Mouse (Mus musculus) duodenum, adult 2 months (tissue): Measurements from ENCODE around the gene Dio2. TPM values are rescaled to one million over a fixed set of nuclear protein-coding genes. Genes with fewer than 3 reads are reported as not detected.

Source experiments
- polyA plus RNA-seq: library from polyadenylated mRNA; depleted of rRNA; stranded (reverse); fragments of >200 nt; gene quantifications from 2 replicates; pipeline ENCODE4 v1.2.3, GENCODE M21; 2012; ENCODE audit warnings: low replicate concordance; rRNA removed

Dio2 gene
- polyA plus RNA-seq: 0.06 TPM in 1 of 2 replicates, not detected in the other

GRCm38 (mm10) chr12:90738388-90739223 is at the start of gene Dio2:
TSS of gene Dio2 (minus strand) at chr12:90738438.

